Mouse (Mus musculus): Measurements from ENCODE around the gene Cfap300.

Gene Cfap300

GRCm38 (mm10) chr9:8042338-8043043, at the start of gene Cfap300:
Gene Cfap300, minus strand, starts transcription at chr9:8042823.
- DNase-seq (ENCODE audit: low read depth, low spot score): peak; percentile 97

DNA sequence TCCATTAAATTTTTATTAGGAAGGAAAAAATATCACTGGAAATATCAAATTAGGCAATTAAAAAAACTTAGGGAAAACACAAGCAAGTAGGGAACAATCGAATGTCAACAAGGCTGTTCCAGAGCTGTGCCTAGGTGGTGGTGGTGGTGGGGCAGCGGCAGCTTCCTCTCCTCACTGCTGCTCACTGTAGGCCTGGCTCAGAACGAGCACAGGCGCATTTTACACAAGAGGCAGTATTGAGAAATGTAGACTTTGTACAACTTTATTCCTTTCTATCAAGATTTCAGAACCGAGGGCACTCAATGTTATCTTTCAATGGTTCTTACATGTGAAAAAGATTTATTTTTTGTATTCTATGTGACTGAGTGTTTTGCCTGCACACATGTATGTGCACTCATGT, 36.3 kb upstream of the Cfap300 start:
- DNase-seq (ENCODE audit: low read depth, low spot score): no peak

DNA sequence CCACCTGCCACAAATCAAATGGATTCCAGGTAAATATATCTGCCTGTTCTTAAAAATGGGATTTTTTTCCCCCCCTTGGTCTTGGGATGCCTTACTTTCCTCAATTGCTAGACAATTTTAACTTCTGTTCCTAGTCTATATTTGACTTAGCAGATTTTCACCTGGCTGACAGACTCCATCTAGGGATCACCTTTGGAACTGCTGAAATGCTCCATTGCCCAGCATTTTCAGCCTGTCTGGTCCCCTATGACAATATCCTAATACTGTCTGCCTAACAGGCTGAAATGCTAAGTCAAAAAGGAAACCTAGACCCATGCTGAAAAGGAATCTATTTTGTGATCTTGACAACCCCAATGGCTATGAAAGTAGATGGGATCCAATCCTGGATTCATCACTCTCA, 31.7 kb upstream of the Cfap300 start:
- DNase-seq (ENCODE audit: low read depth, low spot score): peak; percentile 14

- DNase-seq (ENCODE audit: low read depth, low spot score): no peak
These were observed 30.7 kb upstream of the Cfap300 start for GRCm38 (mm10) chr9:8073203-8073755.

- DNase-seq (ENCODE audit: low read depth, low spot score): no peak
These were observed 17.0 kb upstream of the Cfap300 start for GRCm38 (mm10) chr9:8059636-8060035.

GRCm38 (mm10) chr9:8054831-8055230, 12.2 kb upstream of the Cfap300 start:
- DNase-seq (ENCODE audit: low read depth, low spot score): peak; percentile 7

- no peak for DNase-seq (ENCODE audit: low read depth, low spot score)
These were observed 393 bp upstream of the Cfap300 start for GRCm38 (mm10) chr9:8043044-8043387.

DNA sequence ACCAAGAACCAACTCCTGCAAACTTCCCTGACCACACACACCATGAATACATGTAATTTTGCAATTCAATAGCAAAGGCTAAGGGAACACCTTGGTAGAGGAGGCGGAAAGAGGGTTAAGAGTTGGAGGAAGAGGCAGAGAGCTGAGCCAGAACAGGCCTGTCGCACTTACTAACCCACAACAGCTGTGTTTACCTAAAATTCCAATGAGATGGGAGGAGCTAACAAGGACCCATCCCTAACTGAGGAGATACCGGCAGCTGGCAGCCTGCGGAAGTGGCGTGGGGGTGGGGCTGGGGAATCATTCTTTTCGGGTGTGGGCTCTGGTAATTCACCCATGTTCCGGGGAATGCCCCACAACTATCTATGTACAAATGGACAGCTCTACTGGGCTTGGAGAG, 7.1 kb downstream of the Cfap300 start:
- DNase-seq (ENCODE audit: low read depth, low spot score): no peak

DNA sequence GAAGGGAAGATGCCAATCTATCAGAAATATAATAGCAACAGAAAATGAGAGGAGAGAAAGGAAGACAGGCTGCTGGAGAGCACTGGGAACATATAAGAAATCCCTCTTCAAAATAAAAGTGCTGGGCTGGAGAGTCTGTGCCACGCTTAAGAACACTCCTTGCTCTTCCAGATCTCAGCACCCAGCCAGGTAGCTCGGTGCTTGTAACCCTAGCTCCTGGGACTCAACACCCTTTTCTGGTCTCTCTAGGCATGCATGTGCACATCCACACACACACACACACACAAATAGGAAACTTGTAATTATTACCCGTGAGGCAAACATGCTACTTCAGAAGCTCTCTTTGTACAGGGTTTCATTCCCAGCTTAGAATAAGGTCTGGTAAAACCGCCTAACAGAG, 7.5 kb downstream of the Cfap300 start:
- DNase-seq (ENCODE audit: low read depth, low spot score): no peak

DNA sequence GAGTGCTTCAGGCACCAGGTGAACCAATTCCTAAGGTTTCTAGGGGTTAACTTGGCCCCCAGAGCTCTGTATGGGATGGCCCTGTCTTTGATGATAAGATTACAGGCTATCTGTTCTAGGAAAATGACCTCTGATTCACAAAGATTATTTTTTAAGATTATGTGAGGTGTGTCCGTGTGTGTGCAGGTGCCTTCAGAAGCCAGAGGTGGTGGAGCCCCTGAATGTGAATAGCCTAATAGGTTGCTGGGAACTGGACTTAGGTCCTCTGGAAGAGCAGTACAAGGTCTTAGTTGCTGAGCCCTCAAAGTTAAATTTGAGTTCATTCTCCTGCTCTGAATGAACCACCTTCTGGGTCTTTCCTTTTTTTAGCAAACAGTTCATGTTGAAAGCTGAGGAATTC, 8.5 kb downstream of the Cfap300 start:
- no peak for DNase-seq (ENCODE audit: low read depth, low spot score)

GRCm38 (mm10) chr9:8032847-8033246, 9.8 kb downstream of the Cfap300 start:
- DNase-seq (ENCODE audit: low read depth, low spot score): peak; percentile 42

DNA sequence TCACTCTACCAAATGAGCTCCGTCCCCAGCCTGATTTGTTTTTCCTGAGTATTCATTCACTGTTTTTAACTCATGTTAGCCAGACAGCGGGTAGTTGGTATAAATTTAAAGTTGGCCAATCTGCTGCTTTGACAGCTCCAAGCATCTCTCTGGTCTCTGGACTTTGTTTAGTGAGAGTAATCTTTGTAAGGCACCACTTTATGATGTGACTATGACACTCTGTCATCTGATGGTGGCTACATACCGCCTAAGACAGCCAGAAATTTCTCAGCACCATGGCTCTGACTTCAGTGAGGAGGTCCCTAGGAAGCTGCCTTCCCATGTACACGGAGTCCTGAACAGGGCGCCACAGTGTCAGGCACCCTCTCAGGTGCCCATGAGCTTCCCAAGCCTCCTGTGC, 24.0 kb downstream of the Cfap300 start:
- no peak for DNase-seq (ENCODE audit: low read depth, low spot score)

- DNase-seq (ENCODE audit: low read depth, low spot score): no peak
These were observed 25.2 kb downstream of the Cfap300 start for GRCm38 (mm10) chr9:8017253-8017913.

GRCm38 (mm10) chr9:8004370-8004991, 38.1 kb downstream of the Cfap300 start, which contains the start of gene Yap1:
Gene Yap1, minus strand, starts transcription at chr9:8004596.
- peak; percentile 93 for DNase-seq (ENCODE audit: low read depth, low spot score)

- DNase-seq (ENCODE audit: low read depth, low spot score): peak; percentile 63
These were observed 39.0 kb downstream of the Cfap300 start for GRCm38 (mm10) chr9:8003301-8004271.

- DNase-seq (ENCODE audit: low read depth, low spot score): peak; percentile 17
These were observed 39.8 kb downstream of the Cfap300 start for GRCm38 (mm10) chr9:8002806-8003205.

DNA sequence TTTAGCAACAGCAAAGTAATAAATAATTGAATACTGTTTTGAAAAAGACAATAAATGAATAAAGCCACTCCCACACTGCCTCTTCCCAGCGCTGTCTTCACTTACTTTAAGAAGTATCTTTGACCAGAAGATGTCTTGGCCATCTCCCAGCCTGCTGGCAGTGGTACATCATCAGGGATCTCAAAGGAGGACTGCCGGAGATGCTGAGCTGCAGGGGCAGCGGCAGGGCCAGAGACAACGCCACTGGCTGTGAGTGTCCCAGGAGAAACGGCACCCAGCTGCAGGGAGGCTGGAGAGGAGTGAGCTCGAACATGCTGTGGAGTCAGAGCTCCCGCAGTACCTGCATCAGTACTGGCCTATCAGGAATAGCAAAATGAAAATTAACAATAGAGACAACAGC, 41.3 kb downstream of the Cfap300 start:
- DNase-seq (ENCODE audit: low read depth, low spot score): no peak

GRCm38 (mm10) chr9:7994275-7994674, 48.3 kb downstream of the Cfap300 start:
- no peak for DNase-seq (ENCODE audit: low read depth, low spot score)

- no peak for DNase-seq (ENCODE audit: low read depth, low spot score)
These were observed 50.0 kb downstream of the Cfap300 start for GRCm38 (mm10) chr9:7992651-7993050.

- no peak for DNase-seq (ENCODE audit: low read depth, low spot score)
These were observed 51.7 kb downstream of the Cfap300 start for GRCm38 (mm10) chr9:7990897-7991296.

DNA sequence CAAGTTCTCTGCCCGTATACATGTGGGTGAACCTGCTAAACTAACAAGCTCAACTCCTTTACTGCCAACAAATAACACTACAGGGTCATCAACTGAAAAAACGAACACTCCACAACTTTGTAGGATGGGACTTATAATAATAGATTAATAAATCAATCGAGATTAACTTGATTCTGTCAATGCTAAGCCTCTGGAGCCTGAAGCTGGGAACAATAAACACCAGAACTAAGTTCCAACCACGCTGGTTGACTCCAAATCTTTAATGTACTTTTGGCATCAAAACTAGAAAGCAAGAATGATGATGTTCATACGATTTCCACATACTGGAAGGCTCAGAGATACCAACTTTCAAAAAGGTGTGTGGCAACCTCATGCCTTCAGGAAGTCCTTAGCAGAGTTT, 55.5 kb downstream of the Cfap300 start:
- DNase-seq (ENCODE audit: low read depth, low spot score): no peak
